13 mouse cellular contexts compared by ENCODE assay signal in the genomic region with DNA sequence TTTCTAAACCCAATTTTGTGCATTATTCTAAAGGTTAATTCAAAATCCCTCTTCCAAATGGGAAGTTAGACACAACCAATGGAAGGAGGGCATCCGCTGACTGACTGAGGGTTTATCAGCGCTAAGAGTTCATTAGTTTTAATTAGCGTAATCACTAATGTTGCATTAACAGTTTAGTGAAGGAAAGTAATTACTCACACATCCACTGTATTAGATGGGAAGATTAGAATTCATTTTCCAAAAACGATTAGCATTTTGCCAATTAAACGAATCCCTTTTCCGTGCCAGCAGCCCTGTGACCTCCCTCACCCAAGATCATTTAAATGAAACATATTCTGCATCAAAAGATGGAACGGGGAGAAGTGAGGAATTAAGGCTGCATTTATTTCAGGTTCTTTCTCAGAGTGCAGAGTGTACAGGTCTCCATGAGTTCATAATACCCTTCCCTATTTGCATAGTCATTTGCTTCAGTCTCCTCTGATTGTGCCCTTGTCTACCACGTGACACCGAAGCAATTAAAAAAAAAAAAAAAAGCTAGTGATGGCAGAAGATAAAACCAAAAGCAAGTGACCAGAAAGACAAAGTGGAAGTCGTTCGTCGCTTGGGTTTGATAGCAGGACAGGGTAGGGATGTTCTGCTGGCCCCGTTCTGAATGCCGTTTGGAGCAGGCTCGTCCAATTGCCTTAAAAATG.
A peak's percentile ranks its signal among the peaks of the same experiment; 100 is the strongest.
DNase-seq lines count a peak whose midpoint lies in the region; ATAC-seq and TF ChIP-seq lines count a peak whose summit lies in the region.
"Had no signal": no experiment of that assay in that cellular context is flagged by ENCODE, and none has a peak within 500 bp of the region (broad histone marks: within the 10 kb centered on the region; RNA-seq: fewer than 3 reads in every experiment).

No protein-coding gene starts in this region.

- no peak overlapping the region for H3K4me3 ChIP-seq in heart, embryonic 12.5 days
- H3K4me3 ChIP-seq in heart, adult 2 months, result no peak overlapping the region
- no peak overlapping the region for H3K4me3 ChIP-seq in midbrain, embryonic 12.5 days
- no peak overlapping the region for H3K4me3 ChIP-seq in midbrain, postnatal 0 days (ENCODE audit: low read depth, low read length)
- 0 out of 2 replicates have a peak overlapping the region, but pooled peaks have one; percentile 5 for H3K4me3 ChIP-seq in forebrain, embryonic 15.5 days
- H3K4me3 ChIP-seq in liver, embryonic 16.5 days (ENCODE audit: low read depth, low read length), result no peak overlapping the region
- H3K4me3 ChIP-seq: embryonic facial prominence, embryonic 15.5 days; lung, embryonic 15.5 days; megakaryocyte, embryonic 14.5 days had no signal

- H3K4me1 ChIP-seq in heart, embryonic 12.5 days (replicated peaks), result peaks cover 12% of the 10 kb centered on the region
- no peaks in the 10 kb centered on the region for H3K4me1 ChIP-seq in heart, adult 2 months (ENCODE audit: control insufficient read depth, insufficient read depth, low read length)
- peaks cover 19% of the 10 kb centered on the region; the same call in 1 of the 2 replicates for H3K4me1 ChIP-seq in midbrain, embryonic 12.5 days
- no peaks in the 10 kb centered on the region for H3K4me1 ChIP-seq in midbrain, postnatal 0 days (ENCODE audit: insufficient read depth, low read length)
- H3K4me1 ChIP-seq in forebrain, embryonic 15.5 days, result peaks cover 32% of the 10 kb centered on the region
- peaks cover 3% of the 10 kb centered on the region for H3K4me1 ChIP-seq in liver, embryonic 16.5 days (ENCODE audit: control insufficient read depth, low read depth, low read length)
- H3K4me1 ChIP-seq: embryonic facial prominence, embryonic 15.5 days; lung, embryonic 15.5 days had no signal

- TF ChIP-seq CTCF in heart, adult 2 months (IDR thresholded peaks at IDR 0.05), result no peak
- TF ChIP-seq CTCF in midbrain, postnatal 0 days (IDR thresholded peaks at IDR 0.05), result no peak

- ATAC-seq in heart, embryonic 12.5 days (ENCODE audit: insufficient number of reproducible peaks, low FRiP score), result no peak
- peak; percentile 67; the same call in 1 of the 2 replicates for ATAC-seq in midbrain, embryonic 12.5 days (ENCODE audit: low FRiP score, low read depth)
- no peak for ATAC-seq in midbrain, postnatal 0 days (ENCODE audit: low FRiP score)
- ATAC-seq in forebrain, embryonic 15.5 days (replicated peaks), result peak; percentile 62
- ATAC-seq in liver, embryonic 16.5 days (ENCODE audit: low read depth), result peak; percentile 39; the same call in 1 of the 2 replicates

- no peak for TF ChIP-seq EP300 in heart, adult 2 months (IDR thresholded peaks at IDR 0.05; ENCODE audit: insufficient read depth, low read depth, low read length)

- H3K9ac ChIP-seq in heart, embryonic 12.5 days, result no peak overlapping the region
- no peak overlapping the region for H3K9ac ChIP-seq in heart, adult 2 months (ENCODE audit: low read depth, low read length)
- H3K9ac ChIP-seq in midbrain, embryonic 12.5 days (replicated peaks), result no peak overlapping the region
- H3K9ac ChIP-seq in midbrain, postnatal 0 days (replicated peaks; ENCODE audit: low read length, poor library complexity, severe bottlenecking), result no peak overlapping the region
- no peak overlapping the region for H3K9ac ChIP-seq in forebrain, embryonic 15.5 days (replicated peaks)
- no peak overlapping the region for H3K9ac ChIP-seq in liver, embryonic 16.5 days (ENCODE audit: low read depth, low read length)
- H3K9ac ChIP-seq: embryonic facial prominence, embryonic 15.5 days; lung, embryonic 15.5 days had no signal

- WGBS in heart, embryonic 12.5 days, result 67% methylated on average over 15 of the region's 15 CpGs
- WGBS in heart, adult 2 months, result 67% methylated on average over 15 of the region's 15 CpGs
- 82% methylated on average over 15 of the region's 15 CpGs for WGBS in midbrain, embryonic 12.5 days
- WGBS in midbrain, postnatal 0 days, result 73% methylated on average over 15 of the region's 15 CpGs
- 29% methylated on average over 15 of the region's 15 CpGs for WGBS in forebrain, embryonic 15.5 days
- 57% methylated on average over 15 of the region's 15 CpGs for WGBS in liver, embryonic 16.5 days (ENCODE audit: insufficient replicate concordance)

- no peaks in the 10 kb centered on the region for H3K79me2 ChIP-seq in heart, adult 2 months (replicated peaks; ENCODE audit: control insufficient read depth, insufficient read depth, low read length)

- peaks cover 20% of the 10 kb centered on the region for H3K27me3 ChIP-seq in heart, embryonic 12.5 days (replicated peaks)
- no peaks in the 10 kb centered on the region for H3K27me3 ChIP-seq in heart, adult 2 months (ENCODE audit: control insufficient read depth, insufficient read depth, low read length)
- no peaks in the 10 kb centered on the region for H3K27me3 ChIP-seq in midbrain, embryonic 12.5 days
- H3K27me3 ChIP-seq in midbrain, postnatal 0 days (ENCODE audit: insufficient read depth, low read length), result no peaks in the 10 kb centered on the region
- no peaks in the 10 kb centered on the region for H3K27me3 ChIP-seq in forebrain, embryonic 15.5 days
- no peaks in the 10 kb centered on the region for H3K27me3 ChIP-seq in liver, embryonic 16.5 days (ENCODE audit: control insufficient read depth, insufficient read depth, low read depth, low read length)
- H3K27me3 ChIP-seq: embryonic facial prominence, embryonic 15.5 days; lung, embryonic 15.5 days had no signal

- no peak for DNase-seq in heart, adult 2 months
- no peak for DNase-seq in midbrain, postnatal 0 days (ENCODE audit: low spot score)
- no peak for DNase-seq in right cerebral cortex, postnatal 4 days
- no peak for DNase-seq in left cerebral cortex, adult 11 months (ENCODE audit: low spot score)
- DNase-seq: cerebellum, adult 8-10 months had no signal

- H3K9me3 ChIP-seq in heart, embryonic 12.5 days (replicated peaks), result no peaks in the 10 kb centered on the region
- no peaks in the 10 kb centered on the region for H3K9me3 ChIP-seq in midbrain, embryonic 12.5 days
- no peaks in the 10 kb centered on the region for H3K9me3 ChIP-seq in midbrain, postnatal 0 days (ENCODE audit: low read length)
- no peaks in the 10 kb centered on the region for H3K9me3 ChIP-seq in forebrain, embryonic 15.5 days
- no peaks in the 10 kb centered on the region for H3K9me3 ChIP-seq in liver, embryonic 16.5 days (replicated peaks; ENCODE audit: control insufficient read depth, low read length)
- H3K9me3 ChIP-seq: embryonic facial prominence, embryonic 15.5 days; lung, embryonic 15.5 days; megakaryocyte, embryonic 14.5 days had no signal

- H3K4me2 ChIP-seq in heart, embryonic 12.5 days, result peak overlapping the region; percentile 51
- H3K4me2 ChIP-seq in midbrain, embryonic 12.5 days (replicated peaks), result no peak overlapping the region
- H3K4me2 ChIP-seq in midbrain, postnatal 0 days (ENCODE audit: low read depth, low read length, poor library complexity, severe bottlenecking), result no peak overlapping the region
- H3K4me2 ChIP-seq in forebrain, embryonic 15.5 days (replicated peaks), result peak overlapping the region; percentile 17; the same call in 1 of the 2 replicates
- H3K4me2 ChIP-seq in liver, embryonic 16.5 days (ENCODE audit: low read depth, low read length), result no peak overlapping the region
- H3K4me2 ChIP-seq: embryonic facial prominence, embryonic 15.5 days; lung, embryonic 15.5 days had no signal

- no peak for TF ChIP-seq POLR2A in heart, adult 2 months (IDR thresholded peaks at IDR 0.05; ENCODE audit: insufficient read depth, low read depth, low read length)

- intact Hi-C loops in heart, adult 2 months (cut with DNase I), result no loop called here

- H3K27ac ChIP-seq in heart, embryonic 12.5 days (ENCODE audit: poor library complexity, severe bottlenecking), result no peak overlapping the region
- no peak overlapping the region for H3K27ac ChIP-seq in heart, adult 2 months
- no peak overlapping the region for H3K27ac ChIP-seq in midbrain, embryonic 12.5 days (replicated peaks)
- H3K27ac ChIP-seq in midbrain, postnatal 0 days (ENCODE audit: low read depth, low read length), result no peak overlapping the region
- H3K27ac ChIP-seq in forebrain, embryonic 15.5 days (replicated peaks), result peak overlapping the region; percentile 83
- H3K27ac ChIP-seq in liver, embryonic 16.5 days (ENCODE audit: low read length), result no peak overlapping the region
- H3K27ac ChIP-seq: embryonic facial prominence, embryonic 15.5 days; kidney, postnatal 0 days; lung, embryonic 15.5 days had no signal

- H3K36me3 ChIP-seq in heart, embryonic 12.5 days, result no peaks in the 10 kb centered on the region
- H3K36me3 ChIP-seq in heart, adult 2 months (ENCODE audit: control insufficient read depth, insufficient read depth, low read length), result no peaks in the 10 kb centered on the region
- no peaks in the 10 kb centered on the region for H3K36me3 ChIP-seq in midbrain, embryonic 12.5 days
- H3K36me3 ChIP-seq in midbrain, postnatal 0 days (ENCODE audit: insufficient read depth, low read length), result no peaks in the 10 kb centered on the region
- no peaks in the 10 kb centered on the region for H3K36me3 ChIP-seq in forebrain, embryonic 15.5 days
- H3K36me3 ChIP-seq in liver, embryonic 16.5 days (ENCODE audit: control insufficient read depth, insufficient read depth), result no peaks in the 10 kb centered on the region
- H3K36me3 ChIP-seq: embryonic facial prominence, embryonic 15.5 days; lung, embryonic 15.5 days had no signal

Comparison
In these comparisons a context has a peak if more than half of its experiments do, and no peak if none do; other contexts are left out.
1. ATAC-seq: peak in midbrain, embryonic 12.5 days (single experiment), forebrain, embryonic 15.5 days (single experiment) and liver, embryonic 16.5 days (single experiment); none in heart, embryonic 12.5 days (single experiment) and midbrain, postnatal 0 days (single experiment).
2. H3K4me2 ChIP-seq: peak in heart, embryonic 12.5 days (single experiment) and forebrain, embryonic 15.5 days (single experiment); none in midbrain, embryonic 12.5 days (single experiment), midbrain, postnatal 0 days (single experiment) and liver, embryonic 16.5 days (single experiment).